Mouse (Mus musculus): ENCODE measurements around the gene 1600015I10Rik. TPM values are rescaled to one million over a fixed set of nuclear protein-coding genes. Genes with fewer than 3 reads are reported as not detected.

1600015I10Rik gene
- polyA plus RNA-seq, 1 experiment from 2014 or later: not detected

Other genes starting within 250 kb of the 1600015I10Rik start
- gene Gimap4, start 245.3 kb upstream of the 1600015I10Rik start, polyA plus RNA-seq (2018): 0.22 to 1.1 TPM (median 0.44 TPM) in 3 replicates
- gene Gimap6, start 221.7 kb upstream of the 1600015I10Rik start, polyA plus RNA-seq (2018): 0.79 to 2.1 TPM in 2 of 3 replicates, not detected in the other
- not detected in 3 replicates for gene Gm28053, start 211.3 kb upstream of the 1600015I10Rik start, polyA plus RNA-seq (2018)
- 0.37 TPM in 1 of 3 replicates, not detected in the others for gene Gimap7, start 211.3 kb upstream of the 1600015I10Rik start, polyA plus RNA-seq (2018)
- gene Gimap1, start 190.8 kb upstream of the 1600015I10Rik start, polyA plus RNA-seq (2018): not detected in 3 replicates
- not detected in 3 replicates for gene Gimap5, start 183.7 kb upstream of the 1600015I10Rik start, polyA plus RNA-seq (2018)
- 0.32 TPM in 1 of 3 replicates, not detected in the others for gene Gimap3, start 159.0 kb upstream of the 1600015I10Rik start, polyA plus RNA-seq (2018)
- gene Tmem176a, start 89.0 kb upstream of the 1600015I10Rik start, polyA plus RNA-seq (2018): 11.9 to 62.5 TPM (median 19.0 TPM) in 3 replicates
- gene Tmem176b, start 88.4 kb upstream of the 1600015I10Rik start, polyA plus RNA-seq (2018): 20.8 to 122 TPM (median 51.6 TPM) in 3 replicates
- gene Aoc1, start 57.0 kb upstream of the 1600015I10Rik start, polyA plus RNA-seq (2018): not detected in 3 replicates
- not detected in 3 replicates for gene Doxl2, start 45.1 kb downstream of the 1600015I10Rik start, polyA plus RNA-seq (2018)
- not detected in 3 replicates for gene Svs1, start 57.0 kb downstream of the 1600015I10Rik start, polyA plus RNA-seq (2018)
- 10,016 to 46,211 TPM (median 10,775 TPM) in 3 replicates for gene Gpnmb, start 106.7 kb downstream of the 1600015I10Rik start, polyA plus RNA-seq (2018)
- gene Malsu1, start 143.9 kb downstream of the 1600015I10Rik start, polyA plus RNA-seq (2018): 5.1 to 8.2 TPM (median 5.4 TPM) in 3 replicates